Mouse (Mus musculus) left cerebral cortex, adult 2 months (tissue): ENCODE results near the gene Banp. TPM values are rescaled to one million over a fixed set of nuclear protein-coding genes. Genes with fewer than 3 reads are reported as not detected.

Experiments
- DNase-seq, 2 experiments: peaks; one replicate each; pipeline ENCODE4 v3.0.0; 2021 to 2022; ENCODE audit warnings: low spot score in 2 of 2, mixed read lengths in 1 of 2; ENCODE audit errors: extremely low spot score in 1 of 2
- H3K27ac ChIP-seq: fragments of 200-600 bp; 2 replicates; pipeline ENCODE4 v1.8.1; 2022
- H3K4me3 ChIP-seq: fragments of 200-600 bp; 2 replicates; pipeline ENCODE4 v1.8.1; 2022
- CTCF ChIP-seq: fragments of 200-600 bp; IDR thresholded peaks from 2 replicates; pipeline ENCODE4 v1.8.1; 2022; ENCODE audit warnings: antibody characterized with exemption, mild to moderate bottlenecking, moderate library complexity
- intact Hi-C: fragments of 180-260 bp; cut with DNase I; formaldehyde crosslinking; loops from one replicate; pipeline ENCODE4 v1.15.1; 2025
- total RNA-seq, 2 experiments: library from RNA; stranded (reverse); gene quantifications; 2 replicates each; pipeline ENCODE4 v1.2.3; 2021

Banp gene
- total RNA-seq, 2 experiments from 2014 or later: 31.4 to 62.5 TPM

GRCm38 (mm10) chr8:121909148-121909541 lies 40.4 kb upstream of the Banp start:
- H3K4me3 ChIP-seq: no peak overlapping the region
- TF ChIP-seq CTCF: no peak
- intact Hi-C loops: loop anchor here (1.0 to 10.0 kb wide), 4 partner anchors 58 to 314 kb away; partner anchors contain the start of genes Map1lc3b and Zcchc14
- DNase-seq: no peak
- no peak overlapping the region for H3K27ac ChIP-seq

GRCm38 (mm10) chr8:121909663-121910062 lies 39.9 kb upstream of the Banp start:
- no peak overlapping the region for H3K4me3 ChIP-seq
- intact Hi-C loops: loop anchor here (1.0 to 10.0 kb wide), 4 partner anchors 58 to 315 kb away; partner anchors contain the start of genes Map1lc3b and Zcchc14
- peak; percentile 67 to 83 for DNase-seq
- H3K27ac ChIP-seq: no peak overlapping the region
- peak; percentile 73 for TF ChIP-seq CTCF

GRCm38 (mm10) chr8:121911400-121911799 lies 38.1 kb upstream of the Banp start:
- Histone ChIP-seq H3K27ac (peak overlapping the region; percentile 71), H3K4me3 (no peak overlapping the region)
- intact Hi-C loops: no loop called here
- TF ChIP-seq CTCF: no peak
- no peak for DNase-seq

GRCm38 (mm10) chr8:121911987-121912386 lies 37.6 kb upstream of the Banp start:
- no peak overlapping the region for H3K4me3 ChIP-seq
- peak overlapping the region; percentile 71 for H3K27ac ChIP-seq
- intact Hi-C loops: no loop called here
- TF ChIP-seq CTCF: no peak
- no peak for DNase-seq

- Histone ChIP-seq H3K27ac (peak overlapping the region; percentile 54), H3K4me3 (no peak overlapping the region)
- no peak for DNase-seq
- TF ChIP-seq CTCF: no peak
- intact Hi-C loops: no loop called here
Measured at GRCm38 (mm10) chr8:121912831-121913230, 36.7 kb upstream of the Banp start.

- no peak for TF ChIP-seq CTCF
Measured at GRCm38 (mm10) chr8:121913378-121913777, 36.2 kb upstream of the Banp start.

GRCm38 (mm10) chr8:121919158-121919557 lies 30.4 kb upstream of the Banp start:
- intact Hi-C loops: no loop called here
- DNase-seq: no peak
- no peak; the same call in 1 of the 2 replicates for TF ChIP-seq CTCF
- no peak overlapping the region for H3K27ac ChIP-seq
- H3K4me3 ChIP-seq: no peak overlapping the region

More at GRCm38 (mm10) chr8:121913378-121913777, 36.2 kb upstream of the Banp start:
- intact Hi-C loops: no loop called here
- no peak overlapping the region for H3K4me3 ChIP-seq
- H3K27ac ChIP-seq: 0 out of 2 replicates have a peak overlapping the region, but pooled peaks have one; percentile 36
- DNase-seq: no peak

GRCm38 (mm10) chr8:121919731-121920130 lies 29.8 kb upstream of the Banp start:
- Histone ChIP-seq H3K27ac (no peak overlapping the region), H3K4me3 (no peak overlapping the region)
- no peak for TF ChIP-seq CTCF
- no peak for DNase-seq
- intact Hi-C loops: no loop called here

- intact Hi-C loops: no loop called here
- TF ChIP-seq CTCF: no peak
- Histone ChIP-seq H3K27ac (peak overlapping the region; percentile 76), H3K4me3 (no peak overlapping the region)
- DNase-seq: no peak
Measured at GRCm38 (mm10) chr8:121921582-121921981, 28.0 kb upstream of the Banp start.

GRCm38 (mm10) chr8:121922101-121922500 lies 27.4 kb upstream of the Banp start:
- DNase-seq: no peak
- intact Hi-C loops: no loop called here
- no peak for TF ChIP-seq CTCF
- Histone ChIP-seq H3K4me3 (no peak overlapping the region), H3K27ac (peak overlapping the region; percentile 76)

GRCm38 (mm10) chr8:121924681-121925080 lies 24.9 kb upstream of the Banp start:
- H3K27ac ChIP-seq: no peak overlapping the region
- TF ChIP-seq CTCF: no peak; the same call in 1 of the 2 replicates
- intact Hi-C loops: loop anchor here (1.0 kb wide), 1 partner anchor 74 kb away; no protein-coding TSS in a partner anchor
- no peak overlapping the region for H3K4me3 ChIP-seq
- DNase-seq: no peak

- H3K27ac ChIP-seq: no peak overlapping the region
- peak; percentile 91 for TF ChIP-seq CTCF
- H3K4me3 ChIP-seq: no peak overlapping the region
- peak; percentile 72 to 79 for DNase-seq
- intact Hi-C loops: loop anchor here (1.0 kb wide), 1 partner anchor 75 kb away; no protein-coding TSS in a partner anchor
Measured at GRCm38 (mm10) chr8:121925624-121926023, 23.9 kb upstream of the Banp start.

- H3K4me3 ChIP-seq: no peak overlapping the region
- intact Hi-C loops: no loop called here
- no peak for DNase-seq
- TF ChIP-seq CTCF: no peak
- no peak overlapping the region for H3K27ac ChIP-seq
Measured at GRCm38 (mm10) chr8:121926266-121926665, 23.3 kb upstream of the Banp start.
